ENCODE assay signal across 10 mouse cellular contexts in the genomic region with DNA sequence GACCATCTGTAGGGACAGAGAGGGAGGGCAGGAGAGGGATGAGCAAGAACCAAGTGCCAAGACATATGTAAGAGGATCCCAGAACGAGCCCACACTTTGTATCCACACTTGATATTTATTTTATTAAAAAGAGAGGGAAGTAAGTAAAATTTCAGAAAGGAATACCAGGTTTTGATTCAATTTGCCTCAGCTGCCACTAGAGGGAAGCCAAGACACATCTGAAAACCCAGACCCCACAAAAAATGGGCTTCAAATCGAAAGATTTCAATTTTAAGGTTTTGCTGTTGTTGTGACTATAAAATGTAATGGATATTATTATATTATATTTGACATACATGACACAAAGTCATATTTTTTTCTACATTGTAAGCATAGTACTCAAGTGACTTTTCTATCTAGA.
DNase-seq lines count a peak whose midpoint lies in the region; ATAC-seq lines count a peak whose summit lies in the region.
"Had no signal": no experiment of that assay in that cellular context is flagged by ENCODE, and none has a peak within 500 bp of the region (broad histone marks: within the 10 kb centered on the region; RNA-seq: fewer than 3 reads in every experiment).

No protein-coding gene starts in this region.

- H3K27ac ChIP-seq in hindbrain, embryonic 14.5 days = no peak overlapping the region
- no peak overlapping the region for H3K27ac ChIP-seq in hindbrain, embryonic 12.5 days

- DNase-seq in hindbrain, embryonic 14.5 days (ENCODE audit: low spot score) = peak; percentile 78
- peak; percentile 35 for DNase-seq in lung, postnatal 10 days
- no peak for DNase-seq in lung, postnatal 25 days (ENCODE audit: low spot score)
- DNase-seq in ZHBTc4 (ENCODE audit: low read depth, low spot score) = peak; percentile 22
- peak; percentile 46 for DNase-seq in retina, postnatal 1 day
- DNase-seq: adrenal gland, postnatal 36 days; thymus, adult 18-20 months had no signal

- no peaks in the 10 kb centered on the region for H3K36me3 ChIP-seq in hindbrain, embryonic 14.5 days (replicated peaks; ENCODE audit: control insufficient read depth, insufficient read depth)
- H3K36me3 ChIP-seq in hindbrain, embryonic 12.5 days = no peaks in the 10 kb centered on the region

- ATAC-seq in hindbrain, embryonic 14.5 days (ENCODE audit: low FRiP score) = no peak
- ATAC-seq in hindbrain, embryonic 12.5 days (ENCODE audit: low FRiP score) = no peak
- no peak for ATAC-seq in cerebellum, adult (ENCODE audit: insufficient number of reproducible peaks, low FRiP score, low TSS enrichment)

- no peak overlapping the region for H3K4me3 ChIP-seq in hindbrain, embryonic 14.5 days (replicated peaks; ENCODE audit: low read length)
- H3K4me3 ChIP-seq in hindbrain, embryonic 12.5 days = no peak overlapping the region
- H3K4me3 ChIP-seq: megakaryocyte, embryonic 14.5 days had no signal

- H3K4me1 ChIP-seq in hindbrain, embryonic 14.5 days (replicated peaks; ENCODE audit: control insufficient read depth, insufficient read depth, low read length) = peaks cover 16% of the 10 kb centered on the region
- H3K4me1 ChIP-seq in hindbrain, embryonic 12.5 days = peaks cover 21% of the 10 kb centered on the region
- H3K4me1 ChIP-seq: megakaryocyte, embryonic 14.5 days had no signal

- H3K27me3 ChIP-seq in hindbrain, embryonic 14.5 days (ENCODE audit: control insufficient read depth, insufficient read depth, low read length) = peaks cover 3% of the 10 kb centered on the region; the same call in 1 of the 2 replicates
- H3K27me3 ChIP-seq in hindbrain, embryonic 12.5 days = 0 out of 2 replicates have a peak, but pooled peaks cover 2% of the 10 kb centered on the region
- H3K27me3 ChIP-seq: megakaryocyte, embryonic 14.5 days had no signal

- no peak overlapping the region for H3K4me2 ChIP-seq in hindbrain, embryonic 14.5 days (replicated peaks)
- H3K4me2 ChIP-seq in hindbrain, embryonic 12.5 days (replicated peaks) = no peak overlapping the region

- no peak overlapping the region for H3K9ac ChIP-seq in hindbrain, embryonic 14.5 days
- no peak overlapping the region for H3K9ac ChIP-seq in hindbrain, embryonic 12.5 days

- peaks cover 13% of the 10 kb centered on the region; the same call in 1 of the 2 replicates for H3K9me3 ChIP-seq in hindbrain, embryonic 14.5 days (ENCODE audit: control insufficient read depth, low read length)
- peaks cover 11% of the 10 kb centered on the region; the same call in 1 of the 2 replicates for H3K9me3 ChIP-seq in hindbrain, embryonic 12.5 days (replicated peaks)

- 33% methylated on average over 2 of the region's 2 CpGs for WGBS in hindbrain, embryonic 14.5 days
- 35% methylated on average over 2 of the region's 2 CpGs for WGBS in hindbrain, embryonic 12.5 days
